Mouse (Mus musculus) gastrocnemius, postnatal 14 days (tissue): ENCODE measurements around the gene Fkbpl. TPM values are rescaled to one million over a fixed set of nuclear protein-coding genes. Genes with fewer than 3 reads are reported as not detected.
A peak's percentile ranks its signal among the peaks of the same experiment; 100 is the strongest.

Experiments
- DNase-seq: peaks from one replicate; pipeline ENCODE4 v3.0.0; 2021; ENCODE audit warnings: mixed read lengths
- intact Hi-C: fragments of 180-260 bp; cut with DNase I; formaldehyde crosslinking; loops from one replicate; pipeline ENCODE4 v1.15.1; 2025; ENCODE audit warnings: low total_unique reads
- total RNA-seq, 2 experiments: library from RNA; stranded (reverse); gene quantifications; 2 replicates each; pipeline ENCODE4 v1.2.3; 2021

The Fkbpl gene
- total RNA-seq, 2 experiments from 2014 or later, result 4.6 to 6.4 TPM

- DNase-seq, result no peak
- intact Hi-C loops, result no loop called here
Measured at GRCm38 (mm10) chr17:34624981-34625380, 19.6 kb upstream of the Fkbpl start.

- intact Hi-C loops, result no loop called here
- DNase-seq, result no peak
Measured at GRCm38 (mm10) chr17:34626062-34626772, 18.3 kb upstream of the Fkbpl start.

GRCm38 (mm10) chr17:34626773-34627092 lies 17.8 kb upstream of the Fkbpl start:
- intact Hi-C loops, result no loop called here
- no peak for DNase-seq

GRCm38 (mm10) chr17:34627093-34627942 lies 17.2 kb upstream of the Fkbpl start:
- intact Hi-C loops, result no loop called here
- DNase-seq, result peak; percentile 91

- intact Hi-C loops, result no loop called here
Measured at GRCm38 (mm10) chr17:34627943-34628643, 16.5 kb upstream of the Fkbpl start, which contains the start of gene Ppt2. Gene Ppt2, minus strand, starts transcription at chr17:34628510.

GRCm38 (mm10) chr17:34628644-34628967 lies 16.0 kb upstream of the Fkbpl start:
- DNase-seq, result no peak
- intact Hi-C loops, result no loop called here

More at GRCm38 (mm10) chr17:34627943-34628643, 16.5 kb upstream of the Fkbpl start, which contains the start of gene Ppt2:
- peak; percentile 59 for DNase-seq

- DNase-seq, result no peak
- intact Hi-C loops, result no loop called here
Measured at GRCm38 (mm10) chr17:34629221-34629751, 15.3 kb upstream of the Fkbpl start, which contains the start of gene Prrt1. Gene Prrt1, plus strand, starts transcription at chr17:34629533.

GRCm38 (mm10) chr17:34629796-34630603 lies 14.6 kb upstream of the Fkbpl start:
- intact Hi-C loops, result no loop called here
- no peak for DNase-seq

- DNase-seq, result no peak
- intact Hi-C loops, result no loop called here
Measured at GRCm38 (mm10) chr17:34630761-34631301, 13.7 kb upstream of the Fkbpl start.

GRCm38 (mm10) chr17:34631647-34632046 lies 12.9 kb upstream of the Fkbpl start:
- DNase-seq, result no peak
- intact Hi-C loops, result no loop called here

- DNase-seq, result peak; percentile 72
- intact Hi-C loops, result no loop called here
Measured at GRCm38 (mm10) chr17:34632261-34632691, 12.3 kb upstream of the Fkbpl start.

- intact Hi-C loops, result no loop called here
- DNase-seq, result no peak
Measured at GRCm38 (mm10) chr17:34635671-34636070, 8.9 kb upstream of the Fkbpl start.

GRCm38 (mm10) chr17:34637459-34637858 lies 7.1 kb upstream of the Fkbpl start:
- DNase-seq, result no peak
- intact Hi-C loops, result no loop called here

GRCm38 (mm10) chr17:34639461-34640255 lies 4.9 kb upstream of the Fkbpl start:
- intact Hi-C loops, result no loop called here
- no peak for DNase-seq

GRCm38 (mm10) chr17:34640778-34641601 lies 3.6 kb upstream of the Fkbpl start:
- peak; percentile 41 for DNase-seq
- intact Hi-C loops, result no loop called here

- intact Hi-C loops, result no loop called here
- DNase-seq, result no peak
Measured at GRCm38 (mm10) chr17:34641945-34642344, 2.6 kb upstream of the Fkbpl start.

GRCm38 (mm10) chr17:34643379-34643778 lies 1.2 kb upstream of the Fkbpl start:
- no peak for DNase-seq
- intact Hi-C loops, result no loop called here
